Mouse (Mus musculus): ENCODE results near the gene Phf20. TPM values are rescaled to one million over a fixed set of nuclear protein-coding genes. Genes with fewer than 3 reads are reported as not detected.

The Phf20 gene
- polyA plus RNA-seq, 1 experiment: 56.9 TPM

GRCm38 (mm10) chr2:156257922-156258761, 61.9 kb downstream of the Phf20 start:
- H3K9me3 ChIP-seq: no peaks in the 10 kb centered on the region
- TF ChIP-seq FLI1 (IDR thresholded peaks at IDR 0.05; ENCODE audit: low read length) (no peak), GATA1 (IDR thresholded peaks at IDR 0.05; ENCODE audit: borderline replicate concordance, low read length) (no peak)
- peaks cover 57% of the 10 kb centered on the region for H3K36me3 ChIP-seq (replicated peaks; ENCODE audit: low read length)
- H3K4me3 ChIP-seq (replicated peaks): peak overlapping the region; percentile 86
- peaks cover 99% of the 10 kb centered on the region for H3K4me1 ChIP-seq
- H3K27me3 ChIP-seq (replicated peaks): no peaks in the 10 kb centered on the region

GRCm38 (mm10) chr2:156260968-156261367, 64.7 kb downstream of the Phf20 start:
- Histone ChIP-seq H3K9me3 (no peaks in the 10 kb centered on the region), H3K27me3 (replicated peaks) (no peaks in the 10 kb centered on the region), H3K4me3 (replicated peaks) (no peak overlapping the region), H3K36me3 (replicated peaks; ENCODE audit: low read length) (peaks cover 55% of the 10 kb centered on the region), H3K4me1 (peaks cover 99% of the 10 kb centered on the region)
- no peak for TF ChIP-seq FLI1 (IDR thresholded peaks at IDR 0.05; ENCODE audit: low read length)
- TF ChIP-seq GATA1 (IDR thresholded peaks at IDR 0.05; ENCODE audit: borderline replicate concordance, low read length): no peak

DNA sequence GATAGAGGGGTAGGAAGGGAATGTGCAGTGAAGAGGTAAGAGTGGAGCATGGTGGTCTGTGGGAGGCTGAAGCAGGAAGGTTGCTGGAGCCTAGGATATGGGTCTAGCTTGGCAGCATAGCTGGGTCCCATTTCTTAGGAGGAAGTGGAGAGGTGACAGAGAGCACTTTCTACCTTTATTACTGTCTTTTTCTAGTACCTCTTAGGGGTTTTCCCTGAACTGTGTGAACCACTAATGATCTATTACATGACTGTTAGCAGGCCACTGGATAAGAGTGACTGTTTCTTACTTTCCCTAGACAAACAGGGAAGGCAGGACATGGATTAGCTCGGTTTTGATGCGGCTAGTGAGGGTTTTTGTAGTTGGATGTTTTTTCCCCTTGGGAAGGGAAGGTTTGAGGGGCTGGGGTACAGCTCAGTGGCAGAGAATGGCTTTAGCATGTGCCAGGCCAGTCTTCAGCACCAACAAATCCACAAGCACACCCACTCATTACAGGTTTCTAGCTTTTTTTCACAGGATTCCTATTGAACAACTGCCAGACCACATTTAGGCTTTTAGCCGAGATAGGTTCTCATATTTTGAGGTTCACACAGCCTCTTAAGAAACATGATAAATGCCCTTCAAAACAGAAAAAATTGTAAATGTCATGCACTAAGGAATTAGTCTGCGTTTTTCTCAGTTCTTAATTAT, 67.1 kb downstream of the Phf20 start:
- TF ChIP-seq FLI1 (IDR thresholded peaks at IDR 0.05; ENCODE audit: low read length): no peak
- TF ChIP-seq GATA1 (IDR thresholded peaks at IDR 0.05; ENCODE audit: borderline replicate concordance, low read length): no peak
- Histone ChIP-seq H3K36me3 (replicated peaks; ENCODE audit: low read length) (peaks cover 65% of the 10 kb centered on the region), H3K9me3 (no peaks in the 10 kb centered on the region), H3K4me3 (replicated peaks) (peak overlapping the region; percentile 50), H3K4me1 (peaks cover 87% of the 10 kb centered on the region), H3K27me3 (replicated peaks) (no peaks in the 10 kb centered on the region)

- no peaks in the 10 kb centered on the region for H3K27me3 ChIP-seq (replicated peaks)
- TF ChIP-seq GATA1 (IDR thresholded peaks at IDR 0.05; ENCODE audit: borderline replicate concordance, low read length): no peak
- no peak for TF ChIP-seq FLI1 (IDR thresholded peaks at IDR 0.05; ENCODE audit: low read length)
- H3K4me1 ChIP-seq: peaks cover 72% of the 10 kb centered on the region
- H3K9me3 ChIP-seq: no peaks in the 10 kb centered on the region
- H3K36me3 ChIP-seq (replicated peaks; ENCODE audit: low read length): peaks cover 66% of the 10 kb centered on the region
- no peak overlapping the region for H3K4me3 ChIP-seq (replicated peaks)
These were observed 71.4 kb downstream of the Phf20 start for GRCm38 (mm10) chr2:156267636-156268035.

- Histone ChIP-seq H3K4me1 (peaks cover 49% of the 10 kb centered on the region), H3K36me3 (replicated peaks; ENCODE audit: low read length) (peaks cover 71% of the 10 kb centered on the region), H3K4me3 (replicated peaks) (no peak overlapping the region)
These were observed 76.3 kb downstream of the Phf20 start for GRCm38 (mm10) chr2:156272553-156272952.

DNA sequence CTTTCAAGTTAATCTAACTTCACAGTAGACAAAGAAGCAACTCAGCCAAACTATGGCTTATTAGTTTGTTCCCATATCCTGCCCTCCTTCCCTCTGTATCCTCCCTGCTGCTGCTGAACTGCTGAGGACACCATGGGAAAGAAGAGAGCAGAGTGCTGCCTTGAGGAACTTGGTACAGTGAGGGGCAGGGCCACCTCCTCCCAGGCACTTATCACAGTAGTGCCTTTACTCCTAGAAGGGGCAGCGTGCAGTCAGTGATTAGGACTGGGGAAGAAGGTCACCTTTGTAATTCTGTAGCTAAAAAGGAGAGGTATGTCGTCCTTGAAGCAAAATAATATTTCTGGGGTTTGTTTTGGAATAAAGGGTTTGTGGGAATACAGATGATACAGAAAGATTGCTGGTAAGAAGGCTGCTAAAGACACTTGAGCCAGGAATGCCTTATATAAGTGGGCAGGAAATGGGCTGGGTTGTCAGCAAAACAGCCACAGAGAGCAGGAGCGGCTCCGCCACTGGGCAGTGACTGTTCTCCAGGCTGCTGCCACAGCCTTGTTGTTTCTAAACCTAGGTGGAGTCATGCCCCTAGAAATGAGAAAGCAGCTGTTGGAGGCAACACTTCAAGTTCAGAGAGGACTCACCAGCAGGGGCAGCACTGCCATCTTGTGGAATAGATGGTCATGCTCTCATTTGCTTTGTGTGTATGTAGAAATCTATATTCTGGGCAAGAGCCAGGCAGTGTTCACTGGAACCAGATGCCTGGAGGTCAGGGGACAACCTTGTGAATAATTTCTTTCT, 82.2 kb downstream of the Phf20 start:
- H3K9me3 ChIP-seq: no peaks in the 10 kb centered on the region
- TF ChIP-seq FLI1 (IDR thresholded peaks at IDR 0.05; ENCODE audit: low read length) (no peak), GATA1 (IDR thresholded peaks at IDR 0.05; ENCODE audit: borderline replicate concordance, low read length) (no peak)
- H3K27me3 ChIP-seq (replicated peaks): no peaks in the 10 kb centered on the region
- H3K36me3 ChIP-seq (replicated peaks; ENCODE audit: low read length): peaks cover 68% of the 10 kb centered on the region
- peak overlapping the region; percentile 82 for H3K4me3 ChIP-seq (replicated peaks)
- H3K4me1 ChIP-seq: peaks cover 46% of the 10 kb centered on the region

More at GRCm38 (mm10) chr2:156272553-156272952, 76.3 kb downstream of the Phf20 start:
- TF ChIP-seq FLI1 (IDR thresholded peaks at IDR 0.05; ENCODE audit: low read length): no peak
- no peak for TF ChIP-seq GATA1 (IDR thresholded peaks at IDR 0.05; ENCODE audit: borderline replicate concordance, low read length)
- H3K9me3 ChIP-seq: no peaks in the 10 kb centered on the region
- no peaks in the 10 kb centered on the region for H3K27me3 ChIP-seq (replicated peaks)

- Histone ChIP-seq H3K27me3 (replicated peaks) (no peaks in the 10 kb centered on the region), H3K9me3 (no peaks in the 10 kb centered on the region), H3K4me3 (replicated peaks) (no peak overlapping the region), H3K4me1 (peaks cover 41% of the 10 kb centered on the region), H3K36me3 (replicated peaks; ENCODE audit: low read length) (peaks cover 80% of the 10 kb centered on the region)
- TF ChIP-seq GATA1 (IDR thresholded peaks at IDR 0.05; ENCODE audit: borderline replicate concordance, low read length) (no peak), FLI1 (IDR thresholded peaks at IDR 0.05; ENCODE audit: low read length) (no peak)
These were observed 85.0 kb downstream of the Phf20 start for GRCm38 (mm10) chr2:156281227-156281626.

GRCm38 (mm10) chr2:156285161-156285560, 88.9 kb downstream of the Phf20 start:
- Histone ChIP-seq H3K4me1 (peaks cover 15% of the 10 kb centered on the region), H3K27me3 (replicated peaks) (no peaks in the 10 kb centered on the region), H3K36me3 (replicated peaks; ENCODE audit: low read length) (peaks cover 93% of the 10 kb centered on the region), H3K4me3 (replicated peaks) (no peak overlapping the region), H3K9me3 (no peaks in the 10 kb centered on the region)
- TF ChIP-seq FLI1 (IDR thresholded peaks at IDR 0.05; ENCODE audit: low read length) (no peak), GATA1 (IDR thresholded peaks at IDR 0.05; ENCODE audit: borderline replicate concordance, low read length) (no peak)

DNA sequence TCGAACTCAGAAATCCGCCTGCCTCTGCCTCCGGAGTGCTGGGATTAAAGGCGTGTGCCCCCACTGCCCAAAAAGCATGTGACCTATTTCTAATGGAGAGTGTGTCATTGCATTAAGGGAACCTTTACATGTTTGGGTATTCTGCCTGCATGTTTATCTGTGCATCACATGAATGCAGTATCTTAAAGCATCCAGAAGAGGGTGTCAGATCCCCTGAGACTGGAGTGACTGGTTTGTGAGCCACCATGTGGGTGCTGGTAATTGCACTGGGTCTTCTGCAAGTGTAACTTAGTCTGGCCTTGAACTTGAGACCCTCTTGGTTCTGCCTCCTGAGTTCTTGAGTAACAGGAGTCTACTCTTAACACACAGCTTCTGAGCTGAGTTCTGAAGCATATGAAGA, 90.5 kb downstream of the Phf20 start:
- Histone ChIP-seq H3K36me3 (replicated peaks; ENCODE audit: low read length) (peaks cover 95% of the 10 kb centered on the region), H3K9me3 (no peaks in the 10 kb centered on the region), H3K4me1 (peaks cover 17% of the 10 kb centered on the region), H3K4me3 (replicated peaks) (no peak overlapping the region), H3K27me3 (replicated peaks) (no peaks in the 10 kb centered on the region)
- TF ChIP-seq GATA1 (IDR thresholded peaks at IDR 0.05; ENCODE audit: borderline replicate concordance, low read length): no peak
- no peak for TF ChIP-seq FLI1 (IDR thresholded peaks at IDR 0.05; ENCODE audit: low read length)
